Mouse (Mus musculus): ENCODE data around the gene Lhx8. TPM values are rescaled to one million over a fixed set of nuclear protein-coding genes. Genes with fewer than 3 reads are reported as not detected.

The Lhx8 gene
- total and polyA plus RNA-seq, 3 experiments: not detected

DNA sequence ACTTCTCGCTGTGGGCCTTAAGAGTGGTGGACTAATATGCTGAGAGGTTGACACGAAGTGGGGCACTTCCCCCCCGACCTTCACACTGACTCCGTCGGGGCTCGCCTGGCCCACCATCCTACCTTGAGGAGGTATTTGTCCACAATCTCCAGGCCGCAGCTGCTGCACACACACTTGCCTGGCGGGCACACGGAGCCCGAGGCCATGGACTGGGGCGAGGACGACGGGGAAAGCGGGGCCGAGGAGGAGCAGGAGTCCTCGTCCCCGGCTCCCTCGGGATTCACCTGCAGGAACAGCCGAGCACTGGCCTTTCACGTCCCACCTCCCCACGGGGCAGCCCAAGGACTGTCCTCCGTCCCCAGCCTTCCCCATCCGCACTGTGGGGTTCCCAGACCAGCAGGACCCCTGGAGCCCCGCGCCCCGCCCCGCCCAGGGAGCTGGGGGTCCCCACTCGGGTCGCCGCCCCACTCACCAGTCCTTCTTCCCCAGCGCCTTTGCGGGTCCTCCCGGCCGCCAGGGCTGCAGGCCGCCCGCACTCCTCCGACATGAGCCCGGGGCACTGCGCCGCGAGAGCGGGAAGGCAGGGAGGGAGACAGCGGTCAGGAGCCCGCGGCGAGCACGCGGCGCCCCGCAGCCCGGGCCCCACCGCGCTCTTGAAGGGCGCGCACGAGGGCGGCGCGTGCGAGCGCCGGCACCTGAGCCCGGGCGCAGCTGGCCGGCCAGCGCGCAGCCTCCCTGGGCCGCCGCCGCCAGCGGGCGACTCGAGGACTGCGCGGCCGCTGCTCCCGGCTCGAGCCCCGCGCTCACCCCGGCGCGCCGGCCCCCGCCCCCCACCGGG, 2.4 kb downstream of the Lhx8 start:
- Histone ChIP-seq H3K36me3 (ENCODE audit: control insufficient read depth in 1 of 2, insufficient read depth in 2 of 2, low read length in 2 of 2) (no peaks in the 10 kb centered on the region), H3K4me3 (ENCODE audit: control insufficient read depth in 1 of 2, insufficient read depth in 1 of 2, low read depth in 2 of 2, low read length in 2 of 2) (no peak overlapping the region), H3K27me3 (ENCODE audit: control insufficient read depth in 1 of 2, insufficient read depth in 2 of 2, low read length in 2 of 2) (no peaks in the 10 kb centered on the region), H3K4me1 (ENCODE audit: control insufficient read depth in 1 of 2, insufficient read depth in 2 of 2, low read length in 2 of 2) (no peaks in the 10 kb centered on the region), H3K79me2 (ENCODE audit: control insufficient read depth, insufficient read depth, low read length, poor library complexity) (no peaks in the 10 kb centered on the region), H3K9ac (ENCODE audit: control insufficient read depth, low read depth, low read length, poor library complexity, severe bottlenecking) (no peak overlapping the region), H3K9me3 (replicated peaks; ENCODE audit: insufficient read depth, low read length) (no peaks in the 10 kb centered on the region), H3K27ac (ENCODE audit: control insufficient read depth, low read depth, low read length) (no peak overlapping the region)
- DNase-seq (ENCODE audit: low read depth, low spot score): no peak
- TF ChIP-seq RAD21 (IDR thresholded peaks at IDR 0.05; ENCODE audit: low read depth, low read length) (no peak), CTCF (IDR thresholded peaks at IDR 0.05 in 2 of 3, conservative IDR thresholded peaks at IDR 0.05 in 1 of 3; ENCODE audit: control insufficient read depth in 1 of 3, insufficient read depth in 1 of 3, low read depth in 2 of 3, low read length in 3 of 3, poor library complexity in 1 of 3, severe bottlenecking in 1 of 3) (no peak), NRF1 (IDR thresholded peaks at IDR 0.05; ENCODE audit: insufficient read depth, low read depth, low read length, poor library complexity, severe bottlenecking) (no peak), POLR2AphosphoS5 (IDR thresholded peaks at IDR 0.05; ENCODE audit: borderline replicate concordance, low read depth, low read length) (no peak), MAFK (IDR thresholded peaks at IDR 0.05; ENCODE audit: borderline replicate concordance, low read depth, low read length) (no peak), RCOR1 (IDR thresholded peaks at IDR 0.05; ENCODE audit: low read depth, low read length) (no peak), TAL1 (IDR thresholded peaks at IDR 0.05; ENCODE audit: low read length) (no peak), ETS1 (IDR thresholded peaks at IDR 0.05; ENCODE audit: low read depth, low read length) (no peak)

GRCm38 (mm10) chr3:154327110-154327882, 3.2 kb downstream of the Lhx8 start:
- no peak for TF ChIP-seq SMC3 (IDR thresholded peaks at IDR 0.05; ENCODE audit: low read depth, low read length)
- TF ChIP-seq ZC3H11A (IDR thresholded peaks at IDR 0.05; ENCODE audit: low read depth, low read length): no peak
- TF ChIP-seq POLR2AphosphoS5 (IDR thresholded peaks at IDR 0.05; ENCODE audit: borderline replicate concordance, low read depth, low read length): no peak
- H3K4me1 ChIP-seq (ENCODE audit: control insufficient read depth in 1 of 2, insufficient read depth in 2 of 2, low read length in 2 of 2): no peaks in the 10 kb centered on the region
- H3K9me3 ChIP-seq (replicated peaks; ENCODE audit: insufficient read depth, low read length): no peaks in the 10 kb centered on the region
- no peak for DNase-seq (ENCODE audit: low read depth, low spot score)
- no peaks in the 10 kb centered on the region for H3K36me3 ChIP-seq (ENCODE audit: control insufficient read depth in 1 of 2, insufficient read depth in 2 of 2, low read length in 2 of 2)
- H3K4me3 ChIP-seq (ENCODE audit: control insufficient read depth in 1 of 2, insufficient read depth in 1 of 2, low read depth in 2 of 2, low read length in 2 of 2): no peak overlapping the region
- H3K27me3 ChIP-seq (ENCODE audit: control insufficient read depth in 1 of 2, insufficient read depth in 2 of 2, low read length in 2 of 2): no peaks in the 10 kb centered on the region
- no peaks in the 10 kb centered on the region for H3K79me2 ChIP-seq (ENCODE audit: control insufficient read depth, insufficient read depth, low read length, poor library complexity)
- H3K27ac ChIP-seq (ENCODE audit: control insufficient read depth, low read depth, low read length): no peak overlapping the region
- H3K9ac ChIP-seq (ENCODE audit: control insufficient read depth, low read depth, low read length, poor library complexity, severe bottlenecking): no peak overlapping the region
